In genomic region chr7:127716992-127717391, GRCm38 (mm10) we compare ENCODE assay signal across 8 mouse cellular contexts. TPM values are rescaled to one million over a fixed set of nuclear protein-coding genes. Genes with fewer than 3 reads are reported as not detected.
DNase-seq lines count a peak whose midpoint lies in the region; ATAC-seq and TF ChIP-seq lines count a peak whose summit lies in the region.

No protein-coding gene starts in this region.

- H3K9me3 ChIP-seq in heart, embryonic 11.5 days (replicated peaks; ENCODE audit: control insufficient read depth, low read length): no peaks in the 10 kb centered on the region
- no peaks in the 10 kb centered on the region for H3K9me3 ChIP-seq in midbrain, embryonic 15.5 days

- no peaks in the 10 kb centered on the region; the same call in 1 of the 2 replicates for H3K27me3 ChIP-seq in heart, embryonic 11.5 days (ENCODE audit: control insufficient read depth, insufficient read depth, low read length)
- H3K27me3 ChIP-seq in midbrain, embryonic 15.5 days (replicated peaks): no peaks in the 10 kb centered on the region

- peak overlapping the region; percentile 59 for H3K9ac ChIP-seq in heart, embryonic 11.5 days (ENCODE audit: low read depth, low read length)
- peak overlapping the region; percentile 45 for H3K9ac ChIP-seq in midbrain, embryonic 15.5 days

- peak; percentile 46; the same call in 1 of the 2 replicates for TF ChIP-seq CTCF in embryonic fibroblast, embryonic 13.5 days (IDR thresholded peaks at IDR 0.05; ENCODE audit: borderline replicate concordance, insufficient read depth, low read length)

- peak overlapping the region; percentile 71 for H3K4me2 ChIP-seq in heart, embryonic 11.5 days
- peak overlapping the region; percentile 74 for H3K4me2 ChIP-seq in midbrain, embryonic 15.5 days

- no peaks in the 10 kb centered on the region; the same call in 1 of the 2 replicates for H3K4me1 ChIP-seq in brown adipose tissue, adult 24 weeks (ENCODE audit: control insufficient read depth, insufficient read depth, insufficient read length, low read length)
- H3K4me1 ChIP-seq in embryonic fibroblast, embryonic 13.5 days (ENCODE audit: control insufficient read depth, insufficient read depth, low read length): peaks cover 2% of the 10 kb centered on the region; the same call in 1 of the 2 replicates
- peaks cover 13% of the 10 kb centered on the region for H3K4me1 ChIP-seq in heart, embryonic 11.5 days (ENCODE audit: control insufficient read depth, insufficient read depth, low read length)
- H3K4me1 ChIP-seq in midbrain, embryonic 15.5 days: peaks cover 18% of the 10 kb centered on the region

- no peak for TF ChIP-seq POLR2A in embryonic fibroblast, embryonic 13.5 days (IDR thresholded peaks at IDR 0.05; ENCODE audit: low read depth, low read length)

- under 1% methylated on average over 38 of the region's 41 CpGs for WGBS in heart, embryonic 11.5 days (ENCODE audit: insufficient replicate concordance)
- WGBS in midbrain, embryonic 15.5 days: under 1% methylated on average over 40 of the region's 41 CpGs

- peak; percentile 74 for DNase-seq in kidney, adult 9 months
- DNase-seq in liver: peak; percentile 71
- peak; percentile 39 to 69 for DNase-seq in spleen, adult 18-20 months
- no peak for DNase-seq in MN1 (ENCODE audit: low spot score)

- no peaks in the 10 kb centered on the region for H3K36me3 ChIP-seq in heart, embryonic 11.5 days (ENCODE audit: control insufficient read depth, insufficient read depth, low read length)
- H3K36me3 ChIP-seq in midbrain, embryonic 15.5 days (replicated peaks): no peaks in the 10 kb centered on the region

- H3K4me3 ChIP-seq in brown adipose tissue, adult 24 weeks (ENCODE audit: insufficient read depth, low read depth, low read length): peak overlapping the region; percentile 23
- no peak overlapping the region for H3K4me3 ChIP-seq in embryonic fibroblast, embryonic 13.5 days (ENCODE audit: insufficient read depth, low read length)
- H3K4me3 ChIP-seq in heart, embryonic 11.5 days (ENCODE audit: low read depth, low read length): peak overlapping the region; percentile 28
- peak overlapping the region; percentile 40 for H3K4me3 ChIP-seq in midbrain, embryonic 15.5 days

- H3K27ac ChIP-seq in brown adipose tissue, adult 24 weeks (replicated peaks; ENCODE audit: low read depth, low read length): no peak overlapping the region
- no peak overlapping the region for H3K27ac ChIP-seq in embryonic fibroblast, embryonic 13.5 days (ENCODE audit: insufficient read depth, low read length)
- H3K27ac ChIP-seq in heart, embryonic 11.5 days (ENCODE audit: low read depth, low read length): no peak overlapping the region
- H3K27ac ChIP-seq in midbrain, embryonic 15.5 days: 0 out of 2 replicates have a peak overlapping the region, but pooled peaks have one; percentile 23

- peak; percentile 66 for ATAC-seq in heart, embryonic 11.5 days (replicated peaks; ENCODE audit: insufficient number of reproducible peaks, low FRiP score, low TSS enrichment)
- peak; percentile 27; the same call in 1 of the 2 replicates for ATAC-seq in midbrain, embryonic 15.5 days (replicated peaks)

RNA-seq across cellular contexts. Expression of gene Ctf1, which starts 4.5 kb away (rescaled TPM):
- polyA plus RNA-seq in brown adipose tissue, adult 24 weeks (2012; ENCODE audit: insufficient read depth, insufficient read length, missing spikeins): 7.3 and 10.5 TPM in 2 replicates
- 14.9 and 27.8 TPM in 2 replicates for polyA plus RNA-seq in embryonic fibroblast, embryonic 13.5 days (2011; ENCODE audit: insufficient read length, low read depth, missing spikeins)
- 4.7 and 4.9 TPM in 2 replicates for polyA plus RNA-seq in heart, embryonic 11.5 days (2014; fragmentation: Nextera tagmentation; extraction: Ambion mirVana)
- polyA plus RNA-seq in midbrain, embryonic 15.5 days (2015; fragmentation: Nextera tagmentation; extraction: Ambion mirVana): 3.7 and 3.8 TPM in 2 replicates

RNA-seq across cellular contexts. Expression of gene Bcl7c, which starts 8.3 kb away (rescaled TPM):
- 15.7 and 17.4 TPM in 2 replicates for polyA plus RNA-seq in brown adipose tissue, adult 24 weeks (2012; ENCODE audit: insufficient read depth, insufficient read length, missing spikeins)
- polyA plus RNA-seq in embryonic fibroblast, embryonic 13.5 days (2011; ENCODE audit: insufficient read length, low read depth, missing spikeins): 53.2 and 57.0 TPM in 2 replicates
- 32.5 and 34.4 TPM in 2 replicates for polyA plus RNA-seq in heart, embryonic 11.5 days (2014; fragmentation: Nextera tagmentation; extraction: Ambion mirVana)
- polyA plus RNA-seq in midbrain, embryonic 15.5 days (2015; fragmentation: Nextera tagmentation; extraction: Ambion mirVana): 52.9 and 59.2 TPM in 2 replicates

RNA-seq across cellular contexts. Expression of gene Ctf2, which starts 15.0 kb away (rescaled TPM):
- not detected in 2 replicates for polyA plus RNA-seq in brown adipose tissue, adult 24 weeks (2012; ENCODE audit: insufficient read depth, insufficient read length, missing spikeins)
- not detected in 2 replicates for polyA plus RNA-seq in embryonic fibroblast, embryonic 13.5 days (2011; ENCODE audit: insufficient read length, low read depth, missing spikeins)
- 0.32 TPM in 1 of 2 replicates, not detected in the other for polyA plus RNA-seq in heart, embryonic 11.5 days (2014; fragmentation: Nextera tagmentation; extraction: Ambion mirVana)
- 0.12 and 0.15 TPM in 2 replicates for polyA plus RNA-seq in midbrain, embryonic 15.5 days (2015; fragmentation: Nextera tagmentation; extraction: Ambion mirVana)

RNA-seq across cellular contexts. Expression of gene Fbxl19, which starts 27.4 kb away (rescaled TPM):
- 2.7 and 3.2 TPM in 2 replicates for polyA plus RNA-seq in brown adipose tissue, adult 24 weeks (2012; ENCODE audit: insufficient read depth, insufficient read length, missing spikeins)
- 16.0 and 17.8 TPM in 2 replicates for polyA plus RNA-seq in embryonic fibroblast, embryonic 13.5 days (2011; ENCODE audit: insufficient read length, low read depth, missing spikeins)
- polyA plus RNA-seq in heart, embryonic 11.5 days (2014; fragmentation: Nextera tagmentation; extraction: Ambion mirVana): 2.5 and 3.3 TPM in 2 replicates
- 10.8 and 12.1 TPM in 2 replicates for polyA plus RNA-seq in midbrain, embryonic 15.5 days (2015; fragmentation: Nextera tagmentation; extraction: Ambion mirVana)

RNA-seq across cellular contexts. Expression of gene Orai3, which starts 52.6 kb away (rescaled TPM):
- polyA plus RNA-seq in brown adipose tissue, adult 24 weeks (2012; ENCODE audit: insufficient read depth, insufficient read length, missing spikeins): 16.8 and 23.1 TPM in 2 replicates
- 19.8 and 23.3 TPM in 2 replicates for polyA plus RNA-seq in embryonic fibroblast, embryonic 13.5 days (2011; ENCODE audit: insufficient read length, low read depth, missing spikeins)
- polyA plus RNA-seq in heart, embryonic 11.5 days (2014; fragmentation: Nextera tagmentation; extraction: Ambion mirVana): 13.3 and 14.5 TPM in 2 replicates
- 8.1 and 9.8 TPM in 2 replicates for polyA plus RNA-seq in midbrain, embryonic 15.5 days (2015; fragmentation: Nextera tagmentation; extraction: Ambion mirVana)
